Mouse (Mus musculus): ENCODE results near the gene Kdm2b. TPM values are rescaled to one million over a fixed set of nuclear protein-coding genes. Genes with fewer than 3 reads are reported as not detected.

The Kdm2b gene
- total RNA-seq, 2 experiments from 2014 or later: 10.0 to 11.2 TPM

GRCm38 (mm10) chr5:123013599-123014315 lies 24.1 kb upstream of the Kdm2b start:
- peak in 1 of 2 experiments; percentile 55 for DNase-seq
- intact Hi-C loops (cut with DNase I): loop anchor here (1.0 kb wide), 2 partner anchors 33 to 45 kb away; no protein-coding TSS in a partner anchor

GRCm38 (mm10) chr5:123011705-123012104 lies 22.1 kb upstream of the Kdm2b start:
- DNase-seq: no peak
- intact Hi-C loops (cut with DNase I): no loop called here

- intact Hi-C loops (cut with DNase I): loop anchor here (1.0 kb wide), 1 partner anchor 37 kb away; no protein-coding TSS in a partner anchor
- no peak for DNase-seq
These were observed 21.2 kb upstream of the Kdm2b start for GRCm38 (mm10) chr5:123010806-123011205.

GRCm38 (mm10) chr5:123009873-123010272 lies 20.2 kb upstream of the Kdm2b start:
- DNase-seq: no peak
- intact Hi-C loops (cut with DNase I): loop anchor here (1.0 kb wide), 1 partner anchor 38 kb away; no protein-coding TSS in a partner anchor

- intact Hi-C loops (cut with DNase I): no loop called here
- DNase-seq: no peak
These were observed 19.4 kb upstream of the Kdm2b start for GRCm38 (mm10) chr5:123008877-123009493.

- intact Hi-C loops (cut with DNase I): no loop called here
- no peak for DNase-seq
These were observed 16.3 kb upstream of the Kdm2b start for GRCm38 (mm10) chr5:123005716-123006592.

- intact Hi-C loops (cut with DNase I): no loop called here
- DNase-seq: no peak
These were observed 11.3 kb upstream of the Kdm2b start for GRCm38 (mm10) chr5:123000901-123001300.

- intact Hi-C loops (cut with DNase I): no loop called here
- DNase-seq: no peak
These were observed 7.9 kb upstream of the Kdm2b start for GRCm38 (mm10) chr5:122997205-122998204.

DNA sequence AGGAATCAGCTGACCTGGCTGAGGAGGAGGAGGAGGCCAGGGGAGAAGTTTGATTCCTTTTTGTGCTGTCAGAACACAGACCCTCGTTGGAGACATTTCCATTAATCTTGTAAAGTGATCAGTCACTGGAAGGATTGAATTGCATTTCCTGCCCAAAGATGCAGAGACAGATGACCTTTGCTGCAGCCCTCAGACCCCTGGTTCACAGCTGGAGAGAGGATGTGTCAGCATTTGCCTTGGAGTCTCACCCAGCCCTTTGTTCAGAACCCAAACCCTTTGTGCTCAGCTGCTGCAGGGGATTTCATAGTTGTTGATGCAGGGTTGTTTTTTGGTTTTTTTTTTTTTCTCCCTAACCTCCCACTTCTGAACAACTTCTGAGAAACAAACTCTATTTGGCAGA lies 5.3 kb upstream of the Kdm2b start:
- no peak for DNase-seq
- intact Hi-C loops (cut with DNase I): no loop called here

GRCm38 (mm10) chr5:122994303-122994846 lies 4.8 kb upstream of the Kdm2b start:
- intact Hi-C loops (cut with DNase I): no loop called here
- peak; percentile 72 to 92 for DNase-seq

DNA sequence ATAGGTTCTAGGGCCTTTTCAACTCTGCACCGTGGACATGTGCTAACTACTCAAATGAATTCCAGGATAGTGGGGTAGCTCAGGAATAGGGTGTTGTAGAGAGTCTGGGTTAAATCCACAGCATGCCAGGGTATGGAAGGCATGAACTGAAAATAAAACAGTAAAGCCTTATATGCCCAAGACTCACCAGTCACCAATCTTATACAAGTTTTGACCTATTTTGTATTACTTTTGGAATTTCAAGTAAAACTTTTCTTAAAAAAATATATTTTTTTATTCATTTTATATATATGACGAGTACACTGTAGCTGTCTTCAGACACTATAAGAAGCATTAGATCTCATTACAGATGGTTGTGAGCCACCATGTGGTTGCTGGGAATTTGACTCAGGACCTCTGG lies 4.2 kb upstream of the Kdm2b start:
- intact Hi-C loops (cut with DNase I): no loop called here
- DNase-seq: no peak

DNA sequence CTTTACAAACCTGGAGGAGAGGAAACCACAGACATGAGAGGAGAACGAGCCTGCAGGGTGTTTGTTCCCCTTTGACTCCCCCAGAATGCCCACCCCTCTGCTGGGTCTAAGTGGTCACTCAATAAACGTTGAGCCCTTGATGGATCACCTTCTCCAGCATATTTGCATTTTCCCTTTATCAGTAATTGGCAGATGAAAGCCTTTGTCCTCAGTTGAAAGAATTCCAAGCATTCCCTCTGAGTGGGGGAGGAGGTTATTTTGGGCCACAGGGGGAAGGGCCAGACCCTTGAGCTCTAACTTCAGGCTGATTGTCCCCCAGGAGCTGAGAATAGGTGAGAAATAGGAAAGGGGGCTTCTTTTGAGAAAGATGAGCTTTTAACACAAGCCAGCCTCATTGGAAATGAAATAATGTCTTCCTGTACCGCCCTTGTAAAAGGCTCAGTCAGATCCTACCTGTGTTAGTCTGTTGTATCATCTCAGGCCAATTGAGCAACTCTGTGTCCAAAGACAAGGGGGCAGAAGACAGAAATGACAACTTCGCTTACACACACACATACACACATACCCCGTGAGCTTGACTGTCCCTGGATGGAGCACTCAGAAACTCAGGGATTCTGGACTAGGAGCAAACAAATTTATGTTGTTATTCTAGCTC lies 1.9 kb upstream of the Kdm2b start:
- no peak for DNase-seq
- intact Hi-C loops (cut with DNase I): no loop called here

DNA sequence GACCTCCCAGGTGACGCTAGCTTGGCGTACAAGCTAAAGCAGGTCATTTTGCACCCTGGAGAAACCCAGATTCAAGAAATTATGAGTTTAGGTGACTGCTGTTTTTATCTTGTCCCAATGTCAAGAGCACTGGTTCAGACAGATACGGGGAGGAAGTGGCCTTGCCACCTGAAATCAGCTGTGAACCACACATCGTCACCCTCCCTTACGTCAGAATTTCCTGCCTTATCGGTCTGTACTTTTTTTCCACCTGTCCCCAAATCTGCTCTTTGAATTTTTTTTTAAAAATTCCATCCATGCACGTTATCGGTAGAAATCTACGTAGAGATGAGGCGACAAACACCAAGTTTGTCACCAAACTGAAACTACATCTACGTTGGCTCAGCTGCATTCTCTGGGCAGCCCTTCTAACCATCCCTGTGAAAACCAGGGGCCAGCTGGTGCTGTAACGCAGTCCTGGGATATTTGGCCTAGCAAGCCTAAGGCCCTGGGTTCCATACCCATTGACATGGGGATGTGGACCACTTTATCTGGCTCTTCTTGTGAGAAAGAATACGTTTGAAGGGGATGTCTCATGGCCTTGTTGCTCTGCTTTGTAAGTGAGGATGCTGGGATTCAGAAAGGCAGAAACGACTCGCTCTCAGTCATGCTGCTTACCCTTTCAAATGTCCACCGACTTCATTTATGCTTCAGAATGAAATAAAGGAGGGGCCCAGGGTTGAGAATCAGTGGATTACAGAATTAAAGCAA lies 963 bp upstream of the Kdm2b start:
- intact Hi-C loops (cut with DNase I): no loop called here

DNA sequence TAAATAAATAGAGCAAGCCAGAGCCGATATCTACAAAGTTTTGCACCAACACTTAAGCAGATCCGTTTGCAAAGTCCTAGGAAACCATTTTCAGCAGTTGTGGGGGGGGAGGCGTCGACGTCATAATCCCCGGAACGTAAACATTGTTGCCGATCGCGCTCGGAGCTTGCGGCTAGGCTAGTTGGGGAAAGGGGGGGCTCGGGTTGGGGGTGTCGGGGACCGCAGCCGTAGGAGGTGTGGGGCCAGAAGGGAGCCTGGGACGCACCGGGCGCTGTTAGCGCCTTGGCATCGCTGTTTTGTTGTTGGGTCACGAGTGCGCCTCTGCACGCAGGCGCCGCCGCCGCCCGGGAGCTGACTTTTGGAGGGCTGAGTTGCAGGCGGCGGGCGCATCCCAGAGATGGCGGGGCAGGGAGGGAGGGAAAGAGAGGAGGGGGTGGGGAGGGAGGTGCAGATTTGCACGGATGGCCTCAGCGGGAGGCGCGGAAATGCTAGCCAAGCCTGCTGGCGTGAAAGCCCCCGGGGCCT lies 560 bp downstream of the Kdm2b start:
- intact Hi-C loops (cut with DNase I): no loop called here
- DNase-seq: peak; percentile 65 to 70

More for the DNA sequence above, 963 bp upstream of the Kdm2b start:
- no peak for DNase-seq

- DNase-seq: peak in 1 of 2 experiments; percentile 52
- intact Hi-C loops (cut with DNase I): no loop called here
These were observed 1.4 kb downstream of the Kdm2b start for GRCm38 (mm10) chr5:122988021-122988751.

- intact Hi-C loops (cut with DNase I): no loop called here
- DNase-seq: peak in 1 of 2 experiments; percentile 44
These were observed 2.2 kb downstream of the Kdm2b start for GRCm38 (mm10) chr5:122987211-122988020.

Measured in gastrocnemius, postnatal 36 days (tissue).